Mouse (Mus musculus) MN1 (cell line): ENCODE measurements around the gene Tbx3.

Source experiments
- DNase-seq: peaks from one replicate; pipeline ENCODE4 v3.0.0-alpha.2; 2016; ENCODE audit warnings: low spot score

Tbx3 gene

GRCm38 (mm10) chr5:119680329-119681010, 10.0 kb downstream of the Tbx3 start:
- no peak for DNase-seq

DNA sequence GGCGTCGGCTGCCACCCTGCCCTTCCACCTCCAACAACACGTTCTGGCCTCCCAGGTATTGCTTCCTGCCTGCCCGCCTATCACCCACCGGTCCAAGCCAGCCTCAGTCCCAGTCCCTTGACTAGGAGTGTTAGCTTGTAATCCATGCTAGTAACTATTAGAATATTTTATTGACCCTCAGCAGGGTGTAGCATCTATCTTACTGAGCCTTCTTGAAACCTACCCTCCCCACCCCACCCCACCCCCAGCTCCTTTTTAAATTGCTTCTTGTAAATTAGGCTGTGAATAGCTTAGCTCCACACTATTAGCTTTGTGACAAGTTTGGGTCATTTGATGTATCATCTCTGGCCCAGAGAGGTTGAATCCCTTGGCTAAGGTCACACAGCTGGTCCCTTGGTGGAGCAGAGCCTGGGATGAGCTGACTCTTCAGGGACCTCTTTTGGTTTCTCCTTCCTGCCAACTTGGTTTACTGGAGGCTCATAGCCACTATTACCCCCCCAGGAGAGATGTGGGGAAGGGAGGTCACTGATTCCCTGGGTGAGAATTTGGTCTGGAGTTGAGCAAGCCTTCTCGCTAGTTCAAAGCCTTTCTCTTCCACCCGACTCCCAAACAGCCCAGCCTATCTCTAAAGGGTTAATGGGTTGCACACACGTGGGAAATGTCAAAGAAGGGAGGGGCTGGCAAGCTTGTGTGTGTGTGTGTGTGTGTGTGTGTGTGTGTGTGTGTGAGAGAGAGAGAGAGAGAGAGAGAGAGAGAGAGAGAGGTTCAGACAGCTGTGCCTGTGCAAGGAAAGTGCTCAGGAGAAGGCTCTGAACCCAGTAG, 10.8 kb downstream of the Tbx3 start:
- no peak for DNase-seq

- no peak for DNase-seq
Measured at GRCm38 (mm10) chr5:119681833-119682210, 11.4 kb downstream of the Tbx3 start.

GRCm38 (mm10) chr5:119682646-119683515, 12.4 kb downstream of the Tbx3 start:
- no peak for DNase-seq

GRCm38 (mm10) chr5:119683861-119684260, 13.4 kb downstream of the Tbx3 start:
- DNase-seq = no peak

- DNase-seq = no peak
Measured at GRCm38 (mm10) chr5:119684701-119685391, 14.4 kb downstream of the Tbx3 start.

- DNase-seq = peak; percentile 15
Measured at GRCm38 (mm10) chr5:119685446-119686198, 15.2 kb downstream of the Tbx3 start.

DNA sequence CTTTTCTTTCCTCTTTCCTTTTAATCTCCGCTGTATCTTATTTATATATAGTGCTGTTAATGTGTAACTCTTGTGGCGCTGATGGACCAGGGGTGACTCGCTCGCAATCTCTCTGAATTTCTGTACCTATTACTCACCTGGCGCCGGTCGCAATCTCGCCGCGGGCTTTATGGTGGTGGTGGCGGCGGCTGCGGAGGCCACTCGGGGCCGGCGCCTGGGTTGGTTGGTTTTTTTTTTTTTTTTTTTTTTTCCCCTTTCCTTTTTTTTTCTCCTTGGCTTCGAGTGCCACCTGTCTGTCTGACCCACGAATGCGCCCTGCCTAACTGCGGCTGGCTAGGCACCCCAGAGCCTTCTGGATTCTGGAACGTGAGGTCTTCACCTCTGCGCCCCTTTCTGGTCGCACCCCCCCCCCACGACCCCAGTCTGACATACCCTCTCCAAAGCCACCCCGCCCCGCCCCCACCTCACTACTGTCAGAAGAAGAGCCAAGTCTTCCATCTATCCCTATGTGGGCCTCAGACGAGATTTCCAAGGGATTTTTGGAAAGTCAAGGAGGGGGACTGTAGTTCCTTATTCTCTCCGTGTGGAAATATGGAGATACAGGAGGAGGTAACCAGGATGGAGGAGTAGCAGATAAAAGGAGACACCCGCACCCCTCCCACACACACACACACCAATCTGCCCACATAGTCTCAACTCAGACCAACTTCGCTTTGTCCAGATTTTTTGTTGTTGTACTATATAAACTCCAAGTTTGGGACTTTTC, 15.9 kb downstream of the Tbx3 start:
- DNase-seq = peak; percentile 61

- no peak for DNase-seq
Measured at GRCm38 (mm10) chr5:119687005-119687855, 16.8 kb downstream of the Tbx3 start.

DNA sequence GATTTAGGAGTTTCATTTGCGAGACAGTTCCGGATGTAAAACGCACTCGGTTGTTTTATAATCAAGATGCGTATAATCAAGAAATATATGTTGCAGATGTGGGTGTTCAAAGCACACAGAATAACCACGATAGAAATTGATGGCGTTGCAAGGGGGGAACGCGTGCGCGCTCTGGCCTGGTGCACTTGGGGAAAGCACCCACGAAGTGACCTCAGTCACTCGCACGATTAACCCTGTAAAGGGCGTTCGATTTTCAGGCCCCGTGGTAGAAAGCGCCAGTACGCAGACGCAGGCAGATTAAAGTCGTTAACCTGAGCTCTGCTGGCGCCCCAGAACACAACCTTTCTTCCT, 17.4 kb downstream of the Tbx3 start:
- no peak for DNase-seq

DNA sequence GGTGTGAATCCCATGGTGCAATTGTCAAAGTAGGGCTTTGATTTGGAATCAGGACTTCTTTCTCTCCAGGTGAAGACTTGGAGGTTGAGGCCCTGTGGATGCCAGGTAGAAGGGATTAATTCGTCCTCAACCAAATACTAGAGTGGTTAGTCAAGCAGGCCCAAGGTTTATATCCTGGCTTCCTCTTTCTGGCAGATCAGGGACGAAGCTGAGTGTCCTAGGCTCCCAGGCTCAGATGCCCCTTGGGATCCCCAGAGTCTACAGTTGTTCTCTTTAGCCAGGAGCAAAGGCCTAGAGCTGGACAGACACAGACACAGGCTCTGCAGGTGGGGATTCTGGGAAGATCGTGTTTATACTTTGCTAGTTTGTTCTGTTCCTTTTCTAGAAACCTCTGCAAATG, 17.8 kb downstream of the Tbx3 start:
- DNase-seq = no peak

GRCm38 (mm10) chr5:119688914-119689420, 18.5 kb downstream of the Tbx3 start:
- DNase-seq = no peak

DNA sequence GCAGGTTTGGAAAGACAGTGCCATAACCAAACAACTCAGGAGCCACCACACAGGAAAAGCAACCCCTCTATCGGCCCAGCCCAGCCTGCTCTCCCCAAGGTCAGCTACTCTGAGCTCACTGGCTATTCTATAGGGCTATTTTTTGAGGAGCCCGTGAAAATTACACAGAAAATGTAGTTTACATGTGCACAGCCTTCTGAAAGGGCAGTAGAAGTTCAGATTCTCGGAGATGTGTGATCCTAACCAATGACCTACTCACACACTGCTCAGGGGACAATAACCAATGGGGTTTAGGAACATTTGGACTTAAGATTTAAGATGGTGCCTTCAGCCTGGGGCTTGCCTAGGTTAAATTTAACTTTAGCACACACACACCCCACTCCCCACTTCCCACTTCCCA, 19.0 kb downstream of the Tbx3 start:
- no peak for DNase-seq

GRCm38 (mm10) chr5:119691075-119691474, 20.6 kb downstream of the Tbx3 start:
- peak; percentile 86 for DNase-seq

DNA sequence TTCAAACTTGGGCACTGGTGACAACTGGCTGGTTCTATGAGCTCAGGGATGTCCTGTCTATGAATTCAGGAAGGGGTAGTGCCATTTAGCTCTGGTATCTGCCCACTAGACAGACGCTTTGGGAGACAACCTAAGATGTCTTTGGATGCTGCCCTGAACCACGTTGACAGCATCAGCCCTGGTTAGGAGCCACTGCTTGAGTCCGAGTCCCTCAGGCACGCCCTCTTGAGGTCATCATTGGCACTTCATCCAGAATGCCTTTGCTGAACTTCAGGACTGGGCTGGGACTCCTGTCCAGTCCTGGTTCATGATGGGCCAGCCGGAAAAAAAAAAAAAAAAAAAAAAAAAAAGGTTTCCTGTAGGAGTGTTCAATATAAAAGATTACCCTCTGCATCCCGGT, 22.0 kb downstream of the Tbx3 start:
- DNase-seq = no peak

GRCm38 (mm10) chr5:119694914-119695313, 24.4 kb downstream of the Tbx3 start:
- DNase-seq = no peak

DNA sequence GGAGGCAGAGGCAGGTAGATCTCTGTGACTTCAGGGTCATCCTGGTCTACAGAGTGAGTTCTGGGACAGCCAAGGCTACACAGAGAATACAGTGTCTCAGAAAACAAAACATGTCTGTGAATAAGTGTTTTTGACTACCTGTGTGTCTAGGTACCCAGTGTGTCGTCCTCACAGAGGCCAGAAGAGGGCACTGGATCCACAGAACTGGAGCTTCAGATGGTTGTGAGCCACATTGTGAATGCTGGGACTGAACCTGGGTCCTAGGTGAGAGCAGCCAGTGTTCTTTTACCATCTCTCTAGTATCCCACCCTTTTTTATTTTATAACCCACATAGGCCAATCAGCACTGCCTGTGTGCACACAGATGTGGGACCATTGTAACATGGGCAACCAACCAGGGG, 32.6 kb downstream of the Tbx3 start:
- DNase-seq = no peak

- no peak for DNase-seq
Measured at GRCm38 (mm10) chr5:119704900-119705299, 34.4 kb downstream of the Tbx3 start.

GRCm38 (mm10) chr5:119706467-119706866, 36.0 kb downstream of the Tbx3 start:
- no peak for DNase-seq
